Mouse (Mus musculus) intestine, embryonic 16.5 days (tissue): ENCODE data around the gene Polr2c. TPM values are rescaled to one million over a fixed set of nuclear protein-coding genes. Genes with fewer than 3 reads are reported as not detected.
A peak's percentile ranks its signal among the peaks of the same experiment; 100 is the strongest.
"Not testable (repeated sequence)": the region's sequence is repeated elsewhere in the genome, so short reads cannot be mapped to it uniquely, and the experiment has no call there.

ENCODE experiments used
- ATAC-seq: fragments of 200-750 bp; cut with Nextera tagmentation; 2 replicates; pipeline ENCODE4 v1.8.0; 2017; ENCODE audit warnings: moderate TSS enrichment, moderate library complexity
- H3K27ac ChIP-seq: fragments of 300-500 bp; sonication (generic); 2 replicates; pipeline ENCODE4 v1.5.1; 2014; ENCODE audit warnings: mild to moderate bottlenecking, low read length
- H3K27me3 ChIP-seq: fragments of 300-500 bp; sonication (generic); replicated peaks from 2 replicates; pipeline ENCODE4 v1.6.1; 2014; ENCODE audit warnings: low read length, control low read depth, mixed read lengths; ENCODE audit not compliant: control insufficient read depth, insufficient read depth
- H3K36me3 ChIP-seq: fragments of 300-500 bp; sonication (generic); 2 replicates; pipeline ENCODE4 v1.6.1; 2014; ENCODE audit warnings: low read length, control low read depth; ENCODE audit not compliant: control insufficient read depth, insufficient read depth
- H3K4me1 ChIP-seq: fragments of 300-500 bp; sonication (generic); 2 replicates; pipeline ENCODE4 v1.6.1; 2014; ENCODE audit warnings: low read length, control low read depth, mixed read lengths; ENCODE audit not compliant: control insufficient read depth, insufficient read depth
- H3K4me2 ChIP-seq: fragments of 300-500 bp; sonication (generic); 2 replicates; pipeline ENCODE4 v1.6.1; 2014; ENCODE audit warnings: low read depth, low read length, control low read depth
- H3K4me3 ChIP-seq: fragments of 300-500 bp; sonication (generic); 2 replicates; pipeline ENCODE4 v1.5.1; 2014; ENCODE audit warnings: mild to moderate bottlenecking, low read length
- H3K9ac ChIP-seq: fragments of 300-500 bp; sonication (generic); 2 replicates; pipeline ENCODE4 v1.6.1; 2014; ENCODE audit warnings: low read depth, low read length
- H3K9me3 ChIP-seq: fragments of 300-500 bp; sonication (generic); 2 replicates; pipeline ENCODE4 v1.6.1; 2016; ENCODE audit warnings: low read length, control low read depth; ENCODE audit not compliant: control insufficient read depth
- WGBS: fragments of 180-500 bp; shearing (Covaris S2); extraction: QIAGEN DNeasy Blood & Tissue Kit; methylation state at CpG from one replicate; pipeline ENCODE4 v1.1.7; 2014; 5-methylcytosine and 5-hydroxymethylcytosine counted together
- polyA plus RNA-seq: library from polyadenylated mRNA; unstranded; fragments of >200 nt; fragmentation: Nextera tagmentation; extraction: Ambion mirVana; gene quantifications from 2 replicates; pipeline ENCODE4 v1.2.1, GENCODE M21; 2015

Polr2c gene
- polyA plus RNA-seq, 1 experiment from 2014 or later: 133 TPM

GRCm38 (mm10) chr8:94819671-94820179 lies 37.5 kb upstream of the Polr2c start:
- Histone ChIP-seq H3K27me3 (no peaks in the 10 kb centered on the region), H3K4me1 (no peaks in the 10 kb centered on the region), H3K9me3 (no peaks in the 10 kb centered on the region), H3K4me3 (no peak overlapping the region), H3K27ac (no peak overlapping the region), H3K9ac (no peak overlapping the region), H3K4me2 (no peak overlapping the region), H3K36me3 (no peaks in the 10 kb centered on the region; the same call in 1 of the 2 replicates)
- WGBS: 75% methylated on average over 6 of the region's 6 CpGs
- ATAC-seq: no peak

GRCm38 (mm10) chr8:94820553-94820952 lies 36.7 kb upstream of the Polr2c start:
- ATAC-seq: no peak
- no peaks in the 10 kb centered on the region for H3K9me3 ChIP-seq
- no peak overlapping the region for H3K4me2 ChIP-seq
- H3K9ac ChIP-seq: no peak overlapping the region
- H3K27me3 ChIP-seq: no peaks in the 10 kb centered on the region
- H3K36me3 ChIP-seq: peaks cover 2% of the 10 kb centered on the region; the same call in 1 of the 2 replicates
- WGBS: 83% methylated on average over 7 of the region's 7 CpGs
- no peaks in the 10 kb centered on the region for H3K4me1 ChIP-seq
- no peak overlapping the region for H3K4me3 ChIP-seq
- no peak overlapping the region for H3K27ac ChIP-seq

DNA sequence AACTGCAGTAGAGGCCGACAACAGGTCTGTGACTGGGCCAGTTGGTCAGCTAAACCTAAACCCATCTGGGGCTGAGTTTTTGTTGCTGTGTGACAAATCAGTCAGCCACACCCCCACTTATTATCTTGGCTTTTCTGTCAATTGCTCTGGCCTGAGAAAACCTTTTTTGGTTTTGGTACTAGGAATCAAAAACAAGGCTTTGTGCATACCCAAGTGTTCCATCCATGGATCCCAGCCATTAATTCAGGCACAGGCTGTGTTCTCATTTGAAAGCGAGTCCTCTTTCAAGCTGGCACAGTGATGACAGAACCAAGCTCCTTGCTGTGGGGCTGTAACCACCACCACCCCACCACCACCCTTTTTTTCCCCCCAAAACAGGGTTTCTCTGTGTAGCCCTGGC lies 35.9 kb upstream of the Polr2c start:
- Histone ChIP-seq H3K9me3 (no peaks in the 10 kb centered on the region), H3K36me3 (peaks cover 2% of the 10 kb centered on the region; the same call in 1 of the 2 replicates), H3K9ac (no peak overlapping the region), H3K4me2 (no peak overlapping the region), H3K27me3 (no peaks in the 10 kb centered on the region), H3K27ac (no peak overlapping the region), H3K4me3 (no peak overlapping the region), H3K4me1 (no peaks in the 10 kb centered on the region)
- WGBS: 93% methylated on average over 2 of the region's 2 CpGs
- no peak for ATAC-seq

- no peak overlapping the region for H3K27ac ChIP-seq
- H3K9me3 ChIP-seq: no peaks in the 10 kb centered on the region
- peak; percentile 80 for ATAC-seq
- no peak overlapping the region for H3K4me2 ChIP-seq
- H3K27me3 ChIP-seq: no peaks in the 10 kb centered on the region
- H3K9ac ChIP-seq: no peak overlapping the region
- H3K4me1 ChIP-seq: no peaks in the 10 kb centered on the region
- H3K36me3 ChIP-seq: peaks cover 3% of the 10 kb centered on the region; the same call in 1 of the 2 replicates
- H3K4me3 ChIP-seq: no peak overlapping the region
- 77% methylated on average over 23 of the region's 23 CpGs for WGBS
These were observed 34.4 kb upstream of the Polr2c start for GRCm38 (mm10) chr8:94822637-94823560.

DNA sequence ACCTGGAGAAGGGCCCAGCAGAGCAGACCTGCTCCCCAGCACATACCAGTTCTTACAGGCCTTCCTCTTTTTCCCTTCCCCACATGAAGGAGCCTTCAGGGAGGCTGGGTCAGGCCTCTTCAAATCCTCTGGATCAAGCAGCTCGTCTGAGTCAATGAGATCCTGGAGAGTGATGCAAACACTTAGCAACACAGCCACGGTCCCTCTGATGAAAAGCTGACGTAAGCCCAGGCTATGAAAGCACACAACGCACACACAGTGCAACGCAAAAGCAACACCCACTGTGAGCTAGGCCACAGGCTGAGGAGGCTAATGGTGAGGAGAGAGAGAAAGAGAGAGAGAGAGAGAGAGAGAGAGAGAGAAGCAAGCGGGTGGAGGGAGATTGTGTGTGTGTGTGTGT lies 32.1 kb upstream of the Polr2c start:
- ATAC-seq: no peak
- peaks cover 11% of the 10 kb centered on the region for H3K36me3 ChIP-seq
- H3K4me1 ChIP-seq: no peaks in the 10 kb centered on the region
- no peaks in the 10 kb centered on the region for H3K27me3 ChIP-seq
- no peak overlapping the region for H3K27ac ChIP-seq
- 86% methylated on average over 6 of the region's 6 CpGs for WGBS
- no peak overlapping the region for H3K9ac ChIP-seq
- no peaks in the 10 kb centered on the region for H3K9me3 ChIP-seq
- H3K4me3 ChIP-seq: no peak overlapping the region
- H3K4me2 ChIP-seq: no peak overlapping the region

GRCm38 (mm10) chr8:94826210-94826609 lies 31.0 kb upstream of the Polr2c start:
- H3K4me3 ChIP-seq: no peak overlapping the region
- no peaks in the 10 kb centered on the region for H3K4me1 ChIP-seq
- no peak overlapping the region for H3K9ac ChIP-seq
- no peak overlapping the region for H3K27ac ChIP-seq
- 95% methylated on average over 5 of the region's 5 CpGs for WGBS
- no peak overlapping the region for H3K4me2 ChIP-seq
- ATAC-seq: no peak
- peaks cover 14% of the 10 kb centered on the region for H3K36me3 ChIP-seq
- no peaks in the 10 kb centered on the region for H3K27me3 ChIP-seq
- no peaks in the 10 kb centered on the region; the same call in 1 of the 2 replicates for H3K9me3 ChIP-seq

- peaks cover 20% of the 10 kb centered on the region for H3K36me3 ChIP-seq
- no peak overlapping the region for H3K4me2 ChIP-seq
- no peaks in the 10 kb centered on the region for H3K4me1 ChIP-seq
- H3K9ac ChIP-seq: no peak overlapping the region
- H3K4me3 ChIP-seq: no peak overlapping the region
- no peak overlapping the region for H3K27ac ChIP-seq
- 85% methylated on average over 6 of the region's 6 CpGs for WGBS
- no peak for ATAC-seq
- H3K27me3 ChIP-seq: no peaks in the 10 kb centered on the region
- H3K9me3 ChIP-seq: no peaks in the 10 kb centered on the region; the same call in 1 of the 2 replicates
These were observed 29.0 kb upstream of the Polr2c start for GRCm38 (mm10) chr8:94828284-94828683.

GRCm38 (mm10) chr8:94833901-94834405 lies 23.3 kb upstream of the Polr2c start:
- H3K9me3 ChIP-seq, H3K9ac ChIP-seq, H3K4me1 ChIP-seq, H3K4me3 ChIP-seq, H3K27ac ChIP-seq, H3K27me3 ChIP-seq, H3K4me2 ChIP-seq, ATAC-seq: not testable (repeated sequence)
- WGBS: 68% methylated on average over 7 of the region's 7 CpGs
- H3K36me3 ChIP-seq: peaks cover 13% of the 10 kb centered on the region

DNA sequence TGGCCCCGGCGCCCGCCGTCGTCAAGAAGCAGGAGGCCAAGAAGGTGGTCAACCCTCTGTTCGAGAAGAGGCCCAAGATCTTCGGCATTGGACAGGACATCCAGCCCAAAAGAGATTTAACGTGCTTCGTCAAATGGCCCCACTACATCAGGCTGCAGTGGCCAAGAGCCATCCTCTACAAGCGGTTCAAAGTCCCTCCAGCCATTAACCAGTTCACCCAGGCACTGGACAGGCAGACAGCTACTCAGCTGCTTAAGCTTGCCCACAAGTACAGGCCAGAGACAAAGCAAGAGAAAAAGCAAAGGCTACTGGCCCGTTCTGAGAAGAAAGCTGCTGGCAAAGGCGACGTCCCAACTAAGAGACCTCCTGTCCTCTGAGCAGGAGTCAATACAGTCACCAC lies 21.5 kb upstream of the Polr2c start:
- H3K4me1 ChIP-seq: peaks cover 11% of the 10 kb centered on the region
- 95% methylated on average over 13 of the region's 13 CpGs for WGBS
- H3K36me3 ChIP-seq, H3K4me3 ChIP-seq, H3K27me3 ChIP-seq, H3K27ac ChIP-seq, H3K9me3 ChIP-seq, H3K9ac ChIP-seq, ATAC-seq, H3K4me2 ChIP-seq: not testable (repeated sequence)
